Mouse (Mus musculus) MEL (cell line): ENCODE measurements at regions not wholly inside any gene's neighbourhood (a gene's known extent, or its start where the extent isn't known, plus 50 kb on each side); places are given as distances from the start of the nearest gene placed in this dataset.

Source experiments
- DNase-seq: peaks from one replicate; pipeline ENCODE4 v3.0.0; 2011; ENCODE audit warnings: low read depth, low spot score
- H3K27ac ChIP-seq: 2 replicates; pipeline ENCODE4 v1.5.1; 2012; ENCODE audit warnings: low read depth, mild to moderate bottlenecking, control low read depth, low read length, moderate library complexity; ENCODE audit not compliant: control insufficient read depth
- H3K27me3 ChIP-seq, 2 experiments: fragments of 150-350 bp in 1 of 2; sonication (generic) in 1 of 2; 2 replicates each; pipeline ENCODE4 v1.6.1; 2012; ENCODE audit warnings: low read length in 2 of 2, mild to moderate bottlenecking in 2 of 2, improper control_type of control experiment in 1 of 2, moderate library complexity in 1 of 2; ENCODE audit not compliant: insufficient read depth in 2 of 2, control insufficient read depth in 1 of 2
- H3K36me3 ChIP-seq, 2 experiments: 2 replicates each; pipeline ENCODE4 v1.6.1; 2012 to 2014; ENCODE audit warnings: low read length in 2 of 2, improper control_type of control experiment in 1 of 2, inconsistent platforms in 1 of 2, mild to moderate bottlenecking in 1 of 2; ENCODE audit not compliant: insufficient read depth in 2 of 2, control insufficient read depth in 1 of 2
- H3K4me1 ChIP-seq, 2 experiments: fragments of 150-350 bp in 1 of 2; sonication (generic) in 1 of 2; 2 replicates each; pipeline ENCODE4 v1.6.1; 2012; ENCODE audit warnings: low read length in 2 of 2, improper control_type of control experiment in 1 of 2, mild to moderate bottlenecking in 1 of 2; ENCODE audit not compliant: insufficient read depth in 2 of 2, control insufficient read depth in 1 of 2
- H3K4me3 ChIP-seq, 2 experiments: fragments of 150-350 bp in 1 of 2; sonication (generic) in 1 of 2; 2 replicates each; pipeline ENCODE4 v1.5.1; 2012; ENCODE audit warnings: low read depth in 2 of 2, low read length in 2 of 2, mild to moderate bottlenecking in 2 of 2, moderate library complexity in 2 of 2, control low read depth in 1 of 2, improper control_type of control experiment in 1 of 2; ENCODE audit not compliant: control insufficient read depth in 1 of 2, insufficient read depth in 1 of 2
- H3K79me2 ChIP-seq: 2 replicates; pipeline ENCODE4 v1.6.1; 2012; ENCODE audit warnings: mild to moderate bottlenecking, low read length, moderate library complexity; ENCODE audit not compliant: control insufficient read depth, poor library complexity, insufficient read depth
- H3K9ac ChIP-seq: 2 replicates; pipeline ENCODE4 v1.6.1; 2012; ENCODE audit warnings: low read depth, mild to moderate bottlenecking, control low read depth, low read length, moderate library complexity; ENCODE audit not compliant: control insufficient read depth, poor library complexity, severe bottlenecking
- H3K9me3 ChIP-seq: fragments of 150-350 bp; sonication (generic); replicated peaks from 2 replicates; pipeline ENCODE4 v1.6.1; 2012; ENCODE audit warnings: mild to moderate bottlenecking, low read length, improper control_type of control experiment, moderate library complexity; ENCODE audit not compliant: insufficient read depth
- BHLHE40 ChIP-seq: IDR thresholded peaks from 2 replicates; pipeline ENCODE4 v1.6.1; 2012; ENCODE audit warnings: low read depth, mild to moderate bottlenecking, inconsistent platforms, low read length, improper control_type of control experiment, borderline replicate concordance
- CHD2 ChIP-seq: IDR thresholded peaks from 2 replicates; pipeline ENCODE4 v1.6.1; 2011; ENCODE audit warnings: low read length, improper control_type of control experiment
- CTCF ChIP-seq, 3 experiments: IDR thresholded peaks in 2 of 3; conservative IDR thresholded peaks in 1 of 3; 2 replicates each; pipeline ENCODE4 v1.5.1; 2011 to 2012; ENCODE audit warnings: low read length in 3 of 3, low read depth in 2 of 3, mild to moderate bottlenecking in 2 of 3, improper control_type of control experiment in 1 of 3, inconsistent platforms in 1 of 3, mixed read lengths in 1 of 3, moderate library complexity in 1 of 3; ENCODE audit not compliant: control insufficient read depth in 1 of 3, insufficient read depth in 1 of 3, poor library complexity in 1 of 3, severe bottlenecking in 1 of 3
- ELF1 ChIP-seq: IDR thresholded peaks from 2 replicates; pipeline ENCODE4 v1.6.1; 2014; ENCODE audit warnings: low read depth, mild to moderate bottlenecking, inconsistent platforms, low read length, improper control_type of control experiment, moderate library complexity
- EP300 ChIP-seq, 2 experiments: IDR thresholded peaks; 2 replicates each; pipeline ENCODE4 v1.6.1; 2011; ENCODE audit warnings: improper control_type of control experiment in 2 of 2, low read length in 2 of 2, low read depth in 1 of 2, mild to moderate bottlenecking in 1 of 2
- ETS1 ChIP-seq: IDR thresholded peaks from 2 replicates; pipeline ENCODE4 v1.6.1; 2012; ENCODE audit warnings: low read depth, mild to moderate bottlenecking, inconsistent platforms, low read length, improper control_type of control experiment, moderate library complexity
- HCFC1 ChIP-seq: IDR thresholded peaks from 2 replicates; pipeline ENCODE4 v1.6.1; 2012; ENCODE audit warnings: low read depth, mild to moderate bottlenecking, inconsistent platforms, low read length, improper control_type of control experiment, moderate library complexity
- MAFK ChIP-seq: IDR thresholded peaks from 2 replicates; pipeline ENCODE4 v1.6.1; 2011; ENCODE audit warnings: low read depth, mild to moderate bottlenecking, low read length, improper control_type of control experiment, borderline replicate concordance
- MAX ChIP-seq: IDR thresholded peaks from 2 replicates; pipeline ENCODE4 v1.6.1; 2011; ENCODE audit warnings: low read length, improper control_type of control experiment
- MEF2A ChIP-seq: IDR thresholded peaks from 2 replicates; pipeline ENCODE4 v1.6.1; 2014; ENCODE audit warnings: low read depth, mild to moderate bottlenecking, inconsistent platforms, low read length, improper control_type of control experiment; ENCODE audit not compliant: poor library complexity, insufficient replicate concordance, severe bottlenecking; ENCODE audit errors: extremely low read depth
- MYC ChIP-seq: IDR thresholded peaks from 2 replicates; pipeline ENCODE4 v1.6.1; 2011; ENCODE audit warnings: low read depth, mild to moderate bottlenecking, low read length, improper control_type of control experiment, moderate library complexity
- NELFE ChIP-seq: IDR thresholded peaks from 2 replicates; pipeline ENCODE4 v1.6.1; 2011; ENCODE audit warnings: low read depth, low read length, improper control_type of control experiment
- NRF1 ChIP-seq: IDR thresholded peaks from 2 replicates; pipeline ENCODE4 v1.6.1; 2014; ENCODE audit warnings: low read depth, mild to moderate bottlenecking, inconsistent platforms, low read length, improper control_type of control experiment, moderate library complexity; ENCODE audit not compliant: poor library complexity, insufficient read depth, severe bottlenecking
- POLR2AphosphoS2 ChIP-seq: IDR thresholded peaks from 2 replicates; pipeline ENCODE4 v1.6.1; 2011; ENCODE audit warnings: low read length, improper control_type of control experiment
- POLR2AphosphoS5 ChIP-seq: IDR thresholded peaks from 2 replicates; pipeline ENCODE4 v1.6.1; 2012; ENCODE audit warnings: low read depth, borderline replicate concordance, mild to moderate bottlenecking, inconsistent platforms, low read length, moderate library complexity, mixed read lengths
- RAD21 ChIP-seq: IDR thresholded peaks from 2 replicates; pipeline ENCODE4 v1.6.1; 2011; ENCODE audit warnings: mild to moderate bottlenecking, low read depth, low read length, improper control_type of control experiment
- RCOR1 ChIP-seq: IDR thresholded peaks from 2 replicates; pipeline ENCODE4 v1.6.1; 2012; ENCODE audit warnings: low read depth, mild to moderate bottlenecking, inconsistent platforms, low read length, improper control_type of control experiment
- SMC3 ChIP-seq: IDR thresholded peaks from 2 replicates; pipeline ENCODE4 v1.6.1; 2011; ENCODE audit warnings: low read depth, low read length, improper control_type of control experiment
- TBP ChIP-seq: IDR thresholded peaks from 2 replicates; pipeline ENCODE4 v1.8.0; 2011; ENCODE audit warnings: low read depth, low read length, improper control_type of control experiment
- TCF12 ChIP-seq: IDR thresholded peaks from 2 replicates; pipeline ENCODE4 v1.6.1; 2014; ENCODE audit warnings: low read depth, mild to moderate bottlenecking, inconsistent platforms, low read length, improper control_type of control experiment, moderate library complexity
- USF2 ChIP-seq, 2 experiments: IDR thresholded peaks; 2 replicates each; pipeline ENCODE4 v1.6.1; 2011 to 2012; ENCODE audit warnings: improper control_type of control experiment in 2 of 2, low read length in 2 of 2, borderline replicate concordance in 1 of 2, inconsistent platforms in 1 of 2, low read depth in 1 of 2, mild to moderate bottlenecking in 1 of 2; ENCODE audit not compliant: insufficient read depth in 1 of 2
- ZC3H11A ChIP-seq: IDR thresholded peaks from 2 replicates; pipeline ENCODE4 v1.6.1; 2012; ENCODE audit warnings: low read depth, mild to moderate bottlenecking, inconsistent platforms, low read length, improper control_type of control experiment
- ZMIZ1 ChIP-seq: IDR thresholded peaks from 2 replicates; pipeline ENCODE4 v1.6.1; 2012; ENCODE audit warnings: low read depth, mild to moderate bottlenecking, inconsistent platforms, low read length, improper control_type of control experiment, moderate library complexity
- ZNF384 ChIP-seq: IDR thresholded peaks from 2 replicates; pipeline ENCODE4 v1.6.1; 2012; ENCODE audit warnings: low read depth, mild to moderate bottlenecking, inconsistent platforms, low read length, improper control_type of control experiment

DNA sequence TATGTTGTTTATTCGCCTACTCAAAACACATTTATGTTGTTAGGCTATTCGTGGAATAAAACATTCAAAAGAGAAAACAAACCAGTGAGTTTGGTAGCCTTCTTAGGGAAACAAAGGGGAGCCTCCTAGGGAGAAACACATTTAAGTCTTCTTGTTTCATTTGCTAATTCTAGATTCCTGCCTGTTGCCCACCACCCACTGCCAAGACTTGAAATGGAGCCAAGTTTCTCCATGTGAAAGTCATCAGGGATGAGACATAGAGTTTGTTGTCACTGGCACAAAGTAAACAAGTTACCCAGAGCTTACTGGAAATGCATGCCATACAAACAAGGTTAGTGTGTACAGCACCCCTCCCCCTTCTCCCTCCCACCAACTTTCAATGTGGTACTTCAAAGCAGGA is 147.4 kb upstream of the Pdzrn3 start:
- DNase-seq: no peak
- no peak overlapping the region for H3K9ac ChIP-seq
- no peak for TF ChIP-seq BHLHE40
- no peak for TF ChIP-seq MAX
- no peak for TF ChIP-seq ZNF384
- no peak for TF ChIP-seq CHD2
- no peak for TF ChIP-seq NRF1
- TF ChIP-seq NELFE: no peak
- TF ChIP-seq TCF12: no peak
- TF ChIP-seq MAFK: no peak
- no peak overlapping the region for H3K4me3 ChIP-seq
- no peaks in the 10 kb centered on the region for H3K27me3 ChIP-seq
- no peaks in the 10 kb centered on the region for H3K4me1 ChIP-seq
- H3K79me2 ChIP-seq: no peaks in the 10 kb centered on the region
- no peaks in the 10 kb centered on the region for H3K9me3 ChIP-seq
- H3K36me3 ChIP-seq: no peaks in the 10 kb centered on the region
- no peak overlapping the region for H3K27ac ChIP-seq

DNA sequence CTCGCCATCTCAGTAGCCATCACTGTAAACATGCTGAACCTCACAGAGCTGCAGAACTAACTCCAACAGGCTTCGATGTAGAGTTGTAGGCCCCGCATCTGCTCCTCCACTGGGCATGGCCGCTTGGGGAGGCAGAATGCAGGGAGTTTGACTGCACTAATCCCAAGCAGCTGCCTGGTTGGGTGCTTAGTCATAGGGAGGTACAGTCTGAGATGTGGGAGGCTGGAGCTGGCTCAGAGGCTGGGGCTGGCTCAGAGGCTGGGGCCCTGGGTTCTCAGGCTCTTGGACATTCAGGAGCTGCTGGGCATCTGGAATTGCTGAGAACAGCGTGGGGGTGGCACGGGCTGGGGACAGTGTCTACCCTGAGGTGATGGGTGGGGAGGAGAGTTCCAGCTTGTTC is 143.6 kb upstream of the Pdzrn3 start:
- Histone ChIP-seq H3K36me3 (no peaks in the 10 kb centered on the region), H3K79me2 (no peaks in the 10 kb centered on the region)
- TF ChIP-seq ZMIZ1 (no peak), CHD2 (no peak), RCOR1 (no peak), TCF12 (no peak), EP300 (IDR thresholded peaks at IDR 0.05; ENCODE audit: low read depth in 1 of 2, low read length in 2 of 2) (no peak), RAD21 (no peak), POLR2AphosphoS5 (no peak), MEF2A (no peak), MAFK (no peak), ELF1 (no peak), SMC3 (no peak), POLR2AphosphoS2 (no peak), CTCF (IDR thresholded peaks at IDR 0.05 in 2 of 3, conservative IDR thresholded peaks at IDR 0.05 in 1 of 3; ENCODE audit: control insufficient read depth in 1 of 3, insufficient read depth in 1 of 3, low read depth in 2 of 3, low read length in 3 of 3, poor library complexity in 1 of 3, severe bottlenecking in 1 of 3) (no peak), USF2 (IDR thresholded peaks at IDR 0.05; ENCODE audit: borderline replicate concordance in 1 of 2, insufficient read depth in 1 of 2, low read depth in 1 of 2, low read length in 2 of 2) (no peak), TBP (no peak), ETS1 (no peak), MYC (no peak), HCFC1 (no peak), ZC3H11A (no peak)
- TF ChIP-seq, all 39 proteins: peak for 0
- H3K27ac ChIP-seq: no peak overlapping the region
- H3K4me1 ChIP-seq: no peaks in the 10 kb centered on the region
- H3K4me3 ChIP-seq: no peak overlapping the region
- no peak for DNase-seq
- H3K27me3 ChIP-seq: no peaks in the 10 kb centered on the region
- no peak overlapping the region for H3K9ac ChIP-seq
- no peaks in the 10 kb centered on the region for H3K9me3 ChIP-seq
